Comparison of ENCODE assay signal across 10 mouse cellular contexts in genomic region chr19:44742131-44743020, GRCm38 (mm10). TPM values are rescaled to one million over a fixed set of nuclear protein-coding genes. Genes with fewer than 3 reads are reported as not detected.
DNase-seq lines count a peak whose midpoint lies in the region; ATAC-seq lines count a peak whose summit lies in the region.
"Had no signal": no experiment of that assay in that cellular context is flagged by ENCODE, and none has a peak within 500 bp of the region (broad histone marks: within the 10 kb centered on the region; RNA-seq: fewer than 3 reads in every experiment).

No protein-coding gene starts in this region.

- H3K27me3 ChIP-seq in heart, embryonic 15.5 days, result peaks cover 97% of the 10 kb centered on the region
- H3K27me3 ChIP-seq in embryonic facial prominence, embryonic 15.5 days, result peaks cover 99% of the 10 kb centered on the region
- H3K27me3 ChIP-seq in midbrain, embryonic 14.5 days (ENCODE audit: control insufficient read depth, insufficient read depth, low read length), result peaks cover 100% of the 10 kb centered on the region

- DNase-seq in heart, adult 11 months, result no peak
- DNase-seq in kidney, adult 8-10 months, result peak; percentile 83 to 84
- peak; percentile 55 for DNase-seq in midbrain, embryonic 14.5 days
- no peak for DNase-seq in Muller cell, postnatal 12 days (ENCODE audit: inconsistent ontology term)
- DNase-seq in right cerebral cortex, postnatal 36 days (ENCODE audit: low spot score in 2 of 2), result no peak
- DNase-seq in cerebellum, adult 8-10 months, result no peak
- DNase-seq: forebrain, postnatal 0 days had no signal

- peak overlapping the region; percentile 33 for H3K4me3 ChIP-seq in heart, embryonic 15.5 days
- no peak overlapping the region; the same call in 1 of the 2 replicates for H3K4me3 ChIP-seq in embryonic facial prominence, embryonic 15.5 days (replicated peaks)
- no peak overlapping the region for H3K4me3 ChIP-seq in midbrain, embryonic 14.5 days (replicated peaks; ENCODE audit: low read depth, low read length)
- H3K4me3 ChIP-seq: left cerebral cortex, adult 2 months had no signal

- 2% methylated on average over 22 of the region's 22 CpGs for WGBS in heart, embryonic 15.5 days
- WGBS in embryonic facial prominence, embryonic 15.5 days, result 2% methylated on average over 22 of the region's 22 CpGs
- under 1% methylated on average over 22 of the region's 22 CpGs for WGBS in midbrain, embryonic 14.5 days

- no peak overlapping the region for H3K27ac ChIP-seq in heart, embryonic 15.5 days
- no peak overlapping the region for H3K27ac ChIP-seq in embryonic facial prominence, embryonic 15.5 days (replicated peaks)
- no peak overlapping the region for H3K27ac ChIP-seq in midbrain, embryonic 14.5 days (replicated peaks; ENCODE audit: low read depth, low read length)
- H3K27ac ChIP-seq: left cerebral cortex, adult 2 months had no signal

- ATAC-seq in heart, embryonic 15.5 days (replicated peaks; ENCODE audit: insufficient number of reproducible peaks, insufficient read depth, low FRiP score, low read depth), result no peak
- no peak for ATAC-seq in embryonic facial prominence, embryonic 15.5 days (ENCODE audit: insufficient number of reproducible peaks, low FRiP score, low TSS enrichment, low read depth)
- no peak for ATAC-seq in midbrain, embryonic 14.5 days (ENCODE audit: low FRiP score, low TSS enrichment)
- ATAC-seq: forebrain, postnatal 0 days had no signal

- peaks cover 32% of the 10 kb centered on the region for H3K4me1 ChIP-seq in heart, embryonic 15.5 days (replicated peaks)
- peaks cover 23% of the 10 kb centered on the region for H3K4me1 ChIP-seq in embryonic facial prominence, embryonic 15.5 days
- H3K4me1 ChIP-seq in midbrain, embryonic 14.5 days (ENCODE audit: control insufficient read depth, insufficient read depth, low read length), result 0 out of 2 replicates have a peak, but pooled peaks cover 4% of the 10 kb centered on the region

- H3K36me3 ChIP-seq in heart, embryonic 15.5 days, result no peaks in the 10 kb centered on the region
- no peaks in the 10 kb centered on the region for H3K36me3 ChIP-seq in embryonic facial prominence, embryonic 15.5 days
- H3K36me3 ChIP-seq in midbrain, embryonic 14.5 days (ENCODE audit: control insufficient read depth, insufficient read depth, low read length), result no peaks in the 10 kb centered on the region

- H3K9ac ChIP-seq in heart, embryonic 15.5 days, result 0 out of 2 replicates have a peak overlapping the region, but pooled peaks have one; percentile 15
- no peak overlapping the region for H3K9ac ChIP-seq in embryonic facial prominence, embryonic 15.5 days
- H3K9ac ChIP-seq in midbrain, embryonic 14.5 days (replicated peaks; ENCODE audit: low read length), result no peak overlapping the region
- H3K9ac ChIP-seq: forebrain, postnatal 0 days had no signal

- peak overlapping the region; percentile 60 for H3K4me2 ChIP-seq in heart, embryonic 15.5 days
- peak overlapping the region; percentile 42 for H3K4me2 ChIP-seq in embryonic facial prominence, embryonic 15.5 days (replicated peaks)
- H3K4me2 ChIP-seq in midbrain, embryonic 14.5 days (ENCODE audit: low read length), result peak overlapping the region; percentile 19; the same call in 1 of the 2 replicates

- H3K9me3 ChIP-seq in heart, embryonic 15.5 days (replicated peaks), result no peaks in the 10 kb centered on the region
- no peaks in the 10 kb centered on the region for H3K9me3 ChIP-seq in embryonic facial prominence, embryonic 15.5 days (replicated peaks)
- no peaks in the 10 kb centered on the region for H3K9me3 ChIP-seq in midbrain, embryonic 14.5 days (ENCODE audit: control insufficient read depth, low read length)

RNA-seq across cellular contexts. Expression of gene Pax2, which starts 13.5 kb away (rescaled TPM):
- not detected in 2 replicates for polyA plus RNA-seq in heart, embryonic 15.5 days (2015; fragmentation: Nextera tagmentation; extraction: Ambion mirVana)
- polyA plus RNA-seq in embryonic facial prominence, embryonic 15.5 days (2015; fragmentation: Nextera tagmentation; extraction: Ambion mirVana), result 0.08 TPM in 1 of 2 replicates, not detected in the other
- 1.7 and 1.9 TPM in 2 replicates for polyA plus RNA-seq in midbrain, embryonic 14.5 days (2014; fragmentation: Nextera tagmentation; extraction: Ambion mirVana)

Comparison
In these comparisons a context has a peak if more than half of its experiments do, and no peak if none do; other contexts are left out.
1. DNase-seq: peak in kidney, adult 8-10 months (2 of 2) and midbrain, embryonic 14.5 days (single experiment); none in heart, adult 11 months (single experiment), Muller cell, postnatal 12 days (single experiment), right cerebral cortex, postnatal 36 days (0 of 2) and cerebellum, adult 8-10 months (single experiment).
2. Peak in every context shown above with its lines, with median percentiles within 50 percentile points of each other: H3K4me2 ChIP-seq.